Mouse (Mus musculus) liver, embryonic 12.5 days (tissue): ENCODE measurements around the gene Hdac7. TPM values are rescaled to one million over a fixed set of nuclear protein-coding genes. Genes with fewer than 3 reads are reported as not detected.

Experiments
- ATAC-seq: fragments of 200-750 bp; cut with Nextera tagmentation; 2 replicates; pipeline ENCODE4 v1.8.0; 2017; ENCODE audit warnings: moderate number of reproducible peaks, mild to moderate bottlenecking, moderate library complexity
- H3K27ac ChIP-seq: fragments of 300-500 bp; sonication (generic); 2 replicates; pipeline ENCODE4 v1.5.1; 2016; ENCODE audit warnings: mild to moderate bottlenecking
- H3K27me3 ChIP-seq: fragments of 300-500 bp; sonication (generic); replicated peaks from 2 replicates; pipeline ENCODE4 v1.6.1; 2016; ENCODE audit warnings: mild to moderate bottlenecking, moderate library complexity
- H3K36me3 ChIP-seq: fragments of 300-500 bp; sonication (generic); 2 replicates; pipeline ENCODE4 v1.6.1; 2016; ENCODE audit warnings: mild to moderate bottlenecking, moderate library complexity
- H3K4me1 ChIP-seq: fragments of 300-500 bp; sonication (generic); 2 replicates; pipeline ENCODE4 v1.6.1; 2016
- H3K4me2 ChIP-seq: fragments of 300-500 bp; sonication (generic); 2 replicates; pipeline ENCODE4 v1.6.1; 2016; ENCODE audit warnings: mild to moderate bottlenecking, moderate library complexity
- H3K4me3 ChIP-seq: fragments of 300-500 bp; sonication (generic); 2 replicates; pipeline ENCODE4 v1.5.1; 2016; ENCODE audit warnings: mild to moderate bottlenecking, moderate library complexity
- H3K9ac ChIP-seq: fragments of 300-500 bp; sonication (generic); 2 replicates; pipeline ENCODE4 v1.6.1; 2016; ENCODE audit warnings: mild to moderate bottlenecking, moderate library complexity
- H3K9me3 ChIP-seq: fragments of 300-500 bp; sonication (generic); replicated peaks from 2 replicates; pipeline ENCODE4 v1.6.1; 2016; ENCODE audit warnings: mild to moderate bottlenecking, moderate library complexity
- WGBS: fragments of 180-500 bp; shearing (Covaris S2); methylation state at CpG from one replicate; pipeline ENCODE4 v1.1.7; 2016; ENCODE audit not compliant: insufficient replicate concordance; 5-methylcytosine and 5-hydroxymethylcytosine counted together
- polyA plus RNA-seq: library from polyadenylated mRNA; unstranded; fragments of >200 nt; fragmentation: Nextera tagmentation; extraction: Ambion mirVana; gene quantifications from 2 replicates; pipeline ENCODE4 v1.2.1, GENCODE M21; 2016

The Hdac7 gene
- polyA plus RNA-seq, 1 experiment from 2014 or later, result 14.3 TPM

DNA sequence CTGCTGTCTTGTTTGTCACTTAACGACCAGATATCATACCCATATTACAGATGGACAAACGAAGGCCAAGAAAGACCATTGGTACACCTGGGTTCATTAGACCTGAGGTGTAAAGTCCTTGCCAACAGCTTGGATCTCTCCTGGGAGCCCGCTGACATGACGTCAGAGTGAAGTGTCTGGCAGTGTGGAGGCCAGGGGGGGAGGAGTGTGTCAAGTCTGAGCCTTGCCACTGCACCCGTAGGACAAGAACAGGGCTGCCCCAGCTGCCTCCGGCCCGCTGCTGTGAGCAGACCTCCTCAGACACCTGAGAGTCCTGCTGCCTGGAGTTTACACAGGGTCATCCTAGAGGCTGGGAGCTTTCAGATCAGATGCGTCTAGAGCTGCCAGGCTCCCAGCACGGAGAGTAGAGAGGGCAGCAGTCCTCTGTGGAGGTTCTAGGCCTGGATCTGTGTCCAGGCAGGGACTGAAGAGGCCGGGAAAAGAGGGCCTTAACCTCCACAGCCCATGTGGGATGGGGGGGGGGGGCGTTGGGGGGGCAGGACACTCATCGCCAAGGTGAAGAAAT, 100.3 kb downstream of the Hdac7 start:
- H3K27ac ChIP-seq, result no peak overlapping the region
- H3K27me3 ChIP-seq, result no peaks in the 10 kb centered on the region
- H3K4me1 ChIP-seq, result peaks cover 66% of the 10 kb centered on the region
- H3K9me3 ChIP-seq, result no peaks in the 10 kb centered on the region
- no peak overlapping the region for H3K9ac ChIP-seq
- H3K4me3 ChIP-seq, result no peak overlapping the region
- H3K4me2 ChIP-seq, result no peak overlapping the region
- ATAC-seq, result no peak
- 63% methylated on average over 12 of the region's 12 CpGs for WGBS
- H3K36me3 ChIP-seq, result peaks cover 5% of the 10 kb centered on the region; the same call in 1 of the 2 replicates

DNA sequence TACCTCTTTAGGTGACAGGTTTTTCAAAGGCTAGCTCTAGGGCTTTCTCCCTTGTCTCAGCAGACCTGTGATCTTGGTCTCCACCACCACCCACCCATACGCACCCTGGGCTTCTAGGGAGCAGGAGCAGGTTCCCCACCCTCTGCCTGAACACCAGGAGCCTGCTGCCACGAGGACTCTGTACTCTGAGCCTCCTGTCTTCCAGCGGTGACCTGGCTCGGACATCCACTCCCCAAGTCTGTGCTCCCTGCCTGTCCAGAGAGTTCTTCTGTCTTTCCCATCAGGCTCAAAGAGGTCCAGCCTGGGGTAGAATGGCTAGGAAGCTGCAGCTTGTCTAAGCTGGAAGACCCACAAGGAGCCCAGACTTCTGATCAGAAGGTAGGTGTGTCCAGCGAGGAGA, 101.1 kb downstream of the Hdac7 start:
- Histone ChIP-seq H3K4me1 (peaks cover 65% of the 10 kb centered on the region), H3K4me3 (no peak overlapping the region)
- WGBS, result 80% methylated on average over 5 of the region's 5 CpGs

More for the DNA sequence above, 101.1 kb downstream of the Hdac7 start:
- ATAC-seq, result no peak
- Histone ChIP-seq H3K9me3 (no peaks in the 10 kb centered on the region), H3K9ac (no peak overlapping the region), H3K27me3 (no peaks in the 10 kb centered on the region), H3K27ac (no peak overlapping the region), H3K36me3 (peaks cover 5% of the 10 kb centered on the region; the same call in 1 of the 2 replicates), H3K4me2 (no peak overlapping the region)

Other genes starting within 250 kb of the Hdac7 start
- 19.5 and 20.0 TPM in 2 replicates for gene Rpap3, start 138.7 kb downstream of the Hdac7 start, polyA plus RNA-seq
- gene Endou, start 113.2 kb downstream of the Hdac7 start, polyA plus RNA-seq, result not detected in 2 replicates
- 3.5 and 3.9 TPM in 2 replicates for gene Rapgef3, start 76.5 kb downstream of the Hdac7 start, polyA plus RNA-seq
- 83.8 and 88.7 TPM in 2 replicates for gene Slc48a1, start 66.0 kb downstream of the Hdac7 start, polyA plus RNA-seq
- gene Vdr, start 66.1 kb upstream of the Hdac7 start, polyA plus RNA-seq, result 0.46 and 0.66 TPM in 2 replicates
- 15.6 and 18.1 TPM in 2 replicates for gene Tmem106c, start 119.7 kb upstream of the Hdac7 start, polyA plus RNA-seq
- 1.1 and 1.3 TPM in 2 replicates for gene Col2a1, start 160.2 kb upstream of the Hdac7 start, polyA plus RNA-seq
- gene Pfkm, start 248.1 kb upstream of the Hdac7 start, polyA plus RNA-seq, result 28.8 and 30.3 TPM in 2 replicates
- 27.8 and 28.4 TPM in 2 replicates for gene Senp1, start 249.2 kb upstream of the Hdac7 start, polyA plus RNA-seq